Mouse (Mus musculus): Measurements from ENCODE around the gene Kdm7a.

- TF ChIP-seq CTCF (conservative IDR thresholded peaks at IDR 0.05; ENCODE audit: insufficient read depth, insufficient read length, low read depth, low read length) = no peak
- TF ChIP-seq POLR2A (IDR thresholded peaks at IDR 0.05; ENCODE audit: low read depth, low read length) = no peak
These were observed 15.9 kb upstream of the Kdm7a start for GRCm38 (mm10) chr6:39222487-39222886.

Measured in kidney, adult 2 months (tissue).